Mouse (Mus musculus): ENCODE results near the gene Numb. TPM values are rescaled to one million over a fixed set of nuclear protein-coding genes. Genes with fewer than 3 reads are reported as not detected.

Numb gene
- polyA plus RNA-seq, 1 experiment from 2014 or later = 37.3 TPM

DNA sequence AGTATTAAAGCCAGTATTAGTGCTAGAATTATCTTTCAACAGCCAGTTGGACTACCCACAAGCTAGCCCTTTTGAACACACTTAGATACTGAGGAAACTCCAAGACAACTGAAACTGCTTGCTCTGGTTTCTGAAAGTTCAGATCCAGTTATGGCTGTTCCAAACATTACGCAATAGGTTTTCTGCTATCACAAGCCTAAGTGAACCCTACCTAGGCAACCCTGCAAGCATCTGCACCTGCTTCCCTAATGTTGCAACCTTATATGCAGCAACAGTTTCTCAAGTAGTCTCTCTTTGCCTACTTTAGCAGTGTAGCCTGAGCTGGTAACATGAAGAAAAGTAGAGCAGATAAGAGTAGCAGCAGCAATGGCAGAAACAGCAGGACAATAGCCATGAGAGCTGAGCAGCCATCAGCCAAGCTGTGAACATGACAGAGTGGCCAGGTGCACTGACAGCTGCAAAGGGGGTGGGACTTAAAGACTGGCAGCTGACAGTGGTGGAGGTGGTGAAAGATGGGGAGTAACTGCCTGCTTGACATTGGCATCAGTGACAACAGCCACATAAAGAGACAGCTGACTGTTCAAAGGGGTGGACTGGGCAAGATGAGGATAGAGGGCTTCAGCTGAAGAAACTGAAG, 73.0 kb downstream of the Numb start:
- ATAC-seq (ENCODE audit: insufficient number of reproducible peaks, low FRiP score, low TSS enrichment, low read depth) = no peak
- Histone ChIP-seq H3K4me1 (no peaks in the 10 kb centered on the region), H3K27me3 (no peaks in the 10 kb centered on the region), H3K4me3 (replicated peaks) (no peak overlapping the region), H3K36me3 (no peaks in the 10 kb centered on the region), H3K27ac (replicated peaks) (no peak overlapping the region), H3K9me3 (replicated peaks) (no peaks in the 10 kb centered on the region), H3K4me2 (replicated peaks) (no peak overlapping the region), H3K9ac (no peak overlapping the region)
- WGBS = 100% methylated on average over 1 of the region's 1 CpGs

GRCm38 (mm10) chr12:83847877-83848276, 73.9 kb downstream of the Numb start:
- no peak overlapping the region for H3K27ac ChIP-seq (replicated peaks)
- H3K36me3 ChIP-seq = no peaks in the 10 kb centered on the region
- ATAC-seq (ENCODE audit: insufficient number of reproducible peaks, low FRiP score, low TSS enrichment, low read depth) = no peak
- no peaks in the 10 kb centered on the region for H3K27me3 ChIP-seq
- H3K9me3 ChIP-seq (replicated peaks) = no peaks in the 10 kb centered on the region
- H3K4me1 ChIP-seq = no peaks in the 10 kb centered on the region
- H3K4me3 ChIP-seq (replicated peaks) = no peak overlapping the region
- H3K9ac ChIP-seq = no peak overlapping the region
- H3K4me2 ChIP-seq (replicated peaks) = no peak overlapping the region
- 90% methylated on average over 2 of the region's 2 CpGs for WGBS

DNA sequence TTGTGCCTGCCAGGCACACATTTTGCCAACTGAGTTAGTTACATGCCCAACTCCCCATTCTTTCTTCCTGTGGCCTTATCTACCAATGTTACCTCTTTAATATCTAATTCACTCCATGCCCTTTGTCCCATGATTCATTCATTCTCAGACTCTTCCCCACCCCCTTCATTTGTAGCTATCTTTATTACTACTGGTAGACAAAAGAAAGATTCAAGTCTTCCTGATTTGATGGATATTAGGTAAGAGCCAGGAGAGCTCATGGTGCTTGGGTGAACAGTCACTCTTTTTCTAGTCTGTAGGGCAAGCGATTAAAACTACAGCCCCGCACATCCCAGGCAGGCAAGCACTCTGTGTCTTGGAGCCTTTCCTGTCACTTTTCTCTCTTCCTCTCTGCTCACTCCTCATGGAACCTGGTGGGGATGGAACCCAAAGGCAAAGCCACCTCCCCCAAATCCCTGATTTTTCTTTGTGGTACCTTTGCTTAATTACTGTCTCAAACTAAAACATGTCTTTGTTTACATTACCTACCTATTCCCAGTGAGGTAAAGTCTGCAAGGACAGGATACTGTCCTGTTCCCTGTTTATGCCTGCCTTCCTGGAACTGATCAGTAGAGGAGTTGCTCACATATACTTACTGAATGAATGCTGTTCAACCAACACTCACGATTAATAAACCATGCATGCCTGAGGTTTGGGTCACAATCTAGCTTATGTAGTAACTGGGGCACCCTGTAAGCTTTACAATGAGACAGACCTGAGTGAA, 78.9 kb downstream of the Numb start:
- WGBS = 90% methylated on average over 3 of the region's 3 CpGs

GRCm38 (mm10) chr12:83841409-83842190, 80.1 kb downstream of the Numb start:
- Histone ChIP-seq H3K27me3 (no peaks in the 10 kb centered on the region), H3K4me1 (no peaks in the 10 kb centered on the region), H3K36me3 (peaks cover 18% of the 10 kb centered on the region; the same call in 1 of the 2 replicates), H3K9ac (no peak overlapping the region), H3K4me3 (replicated peaks) (no peak overlapping the region), H3K4me2 (replicated peaks) (no peak overlapping the region), H3K9me3 (replicated peaks) (no peaks in the 10 kb centered on the region), H3K27ac (replicated peaks) (no peak overlapping the region)
- no peak for ATAC-seq (ENCODE audit: insufficient number of reproducible peaks, low FRiP score, low TSS enrichment, low read depth)
- 89% methylated on average over 10 of the region's 10 CpGs for WGBS

More for the DNA sequence above, 78.9 kb downstream of the Numb start:
- H3K27ac ChIP-seq (replicated peaks) = no peak overlapping the region
- H3K36me3 ChIP-seq = peaks cover 13% of the 10 kb centered on the region; the same call in 1 of the 2 replicates
- H3K4me3 ChIP-seq (replicated peaks) = no peak overlapping the region
- no peaks in the 10 kb centered on the region for H3K27me3 ChIP-seq
- no peak for ATAC-seq (ENCODE audit: insufficient number of reproducible peaks, low FRiP score, low TSS enrichment, low read depth)
- no peaks in the 10 kb centered on the region for H3K9me3 ChIP-seq (replicated peaks)
- H3K4me2 ChIP-seq (replicated peaks) = no peak overlapping the region
- no peak overlapping the region for H3K9ac ChIP-seq
- no peaks in the 10 kb centered on the region for H3K4me1 ChIP-seq

GRCm38 (mm10) chr12:83833979-83834378, 87.8 kb downstream of the Numb start:
- no peaks in the 10 kb centered on the region for H3K27me3 ChIP-seq
- no peaks in the 10 kb centered on the region for H3K9me3 ChIP-seq (replicated peaks)
- no peak overlapping the region for H3K4me2 ChIP-seq (replicated peaks)
- no peaks in the 10 kb centered on the region for H3K4me1 ChIP-seq
- no peak overlapping the region for H3K9ac ChIP-seq
- no peak overlapping the region for H3K4me3 ChIP-seq (replicated peaks)
- no peak overlapping the region for H3K27ac ChIP-seq (replicated peaks)
- ATAC-seq (ENCODE audit: insufficient number of reproducible peaks, low FRiP score, low TSS enrichment, low read depth) = no peak
- 95% methylated on average over 3 of the region's 3 CpGs for WGBS
- peaks cover 14% of the 10 kb centered on the region for H3K36me3 ChIP-seq

DNA sequence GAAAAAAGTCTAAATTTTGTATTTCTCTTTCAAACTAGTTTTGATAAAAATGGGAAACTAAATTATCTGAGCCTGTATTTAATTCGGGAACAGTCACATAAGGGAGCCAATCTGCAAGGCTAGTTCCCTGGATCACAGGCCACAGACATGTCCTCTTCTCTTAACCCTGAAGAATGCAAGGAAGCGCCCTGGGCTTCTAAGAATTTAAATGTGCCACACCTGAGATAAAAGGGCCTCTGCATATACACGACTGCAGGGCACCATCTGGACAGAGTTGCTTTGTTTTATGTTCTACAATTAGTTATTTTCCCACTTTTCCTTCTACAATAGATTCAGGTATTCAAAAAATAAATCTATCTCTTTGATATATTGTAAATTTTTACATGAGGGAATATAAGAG, 91.3 kb downstream of the Numb start:
- peaks cover 12% of the 10 kb centered on the region; the same call in 1 of the 2 replicates for H3K36me3 ChIP-seq
- no peak for ATAC-seq (ENCODE audit: insufficient number of reproducible peaks, low FRiP score, low TSS enrichment, low read depth)
- no peaks in the 10 kb centered on the region for H3K4me1 ChIP-seq
- 80% methylated on average over 3 of the region's 3 CpGs for whole genome bisulfite sequencing
- H3K27me3 ChIP-seq = no peaks in the 10 kb centered on the region
- H3K27ac ChIP-seq (replicated peaks) = no peak overlapping the region
- no peak overlapping the region for H3K4me3 ChIP-seq (replicated peaks)
- H3K9me3 ChIP-seq (replicated peaks) = no peaks in the 10 kb centered on the region
- no peak overlapping the region for H3K9ac ChIP-seq
- H3K4me2 ChIP-seq (replicated peaks) = no peak overlapping the region

- Histone ChIP-seq H3K36me3 (peaks cover 3% of the 10 kb centered on the region; the same call in 1 of the 2 replicates), H3K4me3 (replicated peaks) (no peak overlapping the region), H3K9me3 (replicated peaks) (no peaks in the 10 kb centered on the region), H3K27ac (replicated peaks) (no peak overlapping the region), H3K9ac (no peak overlapping the region), H3K4me2 (replicated peaks) (no peak overlapping the region), H3K4me1 (no peaks in the 10 kb centered on the region), H3K27me3 (no peaks in the 10 kb centered on the region)
- no peak for ATAC-seq (ENCODE audit: insufficient number of reproducible peaks, low FRiP score, low TSS enrichment, low read depth)
- WGBS = 80% methylated on average over 1 of the region's 1 CpGs
Measured at GRCm38 (mm10) chr12:83816616-83817015, 105.1 kb downstream of the Numb start.

DNA sequence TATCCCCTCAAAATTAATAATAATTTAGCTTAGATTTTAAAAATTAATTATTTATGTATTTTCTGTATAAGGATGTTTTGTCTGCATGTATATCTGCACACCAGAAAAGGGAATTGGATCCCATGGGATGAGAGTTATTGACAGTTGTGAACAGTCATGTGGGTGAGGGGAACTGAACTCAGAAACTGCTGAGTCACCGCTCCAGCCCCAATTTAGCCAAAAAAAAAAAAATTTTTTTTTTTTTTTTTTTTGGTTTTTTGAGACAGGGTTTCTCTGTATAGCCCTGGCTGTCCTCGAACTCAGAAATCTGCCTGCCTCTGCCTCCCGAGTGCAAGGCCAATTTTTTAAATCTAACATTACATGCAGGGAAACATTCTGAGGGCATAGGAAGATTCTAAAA, 109.8 kb downstream of the Numb start:
- Histone ChIP-seq H3K27me3 (no peaks in the 10 kb centered on the region), H3K4me2 (replicated peaks) (no peak overlapping the region), H3K36me3 (peaks cover 13% of the 10 kb centered on the region), H3K4me1 (no peaks in the 10 kb centered on the region), H3K4me3 (replicated peaks) (no peak overlapping the region), H3K27ac (replicated peaks) (no peak overlapping the region), H3K9ac (no peak overlapping the region), H3K9me3 (replicated peaks) (no peaks in the 10 kb centered on the region)
- WGBS = 90% methylated on average over 3 of the region's 3 CpGs
- no peak for ATAC-seq (ENCODE audit: insufficient number of reproducible peaks, low FRiP score, low TSS enrichment, low read depth)

DNA sequence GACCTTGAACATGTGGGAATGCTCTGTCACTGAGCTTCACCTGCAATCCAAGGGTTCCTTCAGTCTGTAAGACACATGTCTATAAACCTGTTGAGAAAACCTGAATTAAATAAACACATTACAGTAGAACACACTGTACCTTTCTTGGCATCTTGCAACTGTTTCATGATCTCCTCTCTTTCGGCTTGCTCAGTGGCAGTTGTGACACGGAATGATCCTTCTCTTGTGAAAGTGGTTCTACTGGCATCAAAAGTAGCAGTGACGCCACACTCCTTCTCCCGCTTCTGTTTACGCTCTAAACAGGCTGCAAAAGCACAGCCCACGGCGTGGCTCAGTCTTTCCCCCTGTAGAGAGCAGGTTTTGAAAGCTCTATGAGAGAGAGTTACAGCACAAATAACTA, 118.1 kb downstream of the Numb start:
- 76% methylated on average over 7 of the region's 7 CpGs for WGBS
- H3K4me1 ChIP-seq = no peaks in the 10 kb centered on the region
- H3K9me3 ChIP-seq (replicated peaks) = no peaks in the 10 kb centered on the region
- no peak overlapping the region for H3K4me3 ChIP-seq (replicated peaks)
- H3K9ac ChIP-seq = no peak overlapping the region
- no peak for ATAC-seq (ENCODE audit: insufficient number of reproducible peaks, low FRiP score, low TSS enrichment, low read depth)
- H3K27ac ChIP-seq (replicated peaks) = no peak overlapping the region
- H3K36me3 ChIP-seq = peaks cover 84% of the 10 kb centered on the region
- no peaks in the 10 kb centered on the region for H3K27me3 ChIP-seq
- H3K4me2 ChIP-seq (replicated peaks) = no peak overlapping the region

DNA sequence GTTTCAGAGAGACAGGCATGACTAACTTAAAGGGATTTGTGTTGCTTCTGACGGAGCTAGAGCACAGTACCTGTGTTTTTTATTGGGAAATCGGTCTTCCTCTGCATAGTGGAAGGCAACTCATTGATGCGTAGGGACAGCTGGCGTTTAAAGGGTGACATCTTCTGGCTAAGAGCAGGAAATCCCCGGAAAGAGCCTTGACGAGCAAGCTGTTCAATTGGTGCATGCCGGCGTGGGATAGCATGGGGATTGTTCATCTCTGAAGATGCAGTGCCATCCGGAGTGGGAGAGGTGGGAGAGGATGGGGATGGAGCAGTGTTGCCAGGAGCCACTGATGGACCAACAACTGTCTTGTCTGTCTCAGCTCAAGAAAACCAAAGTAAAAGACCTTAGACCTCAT, 120.8 kb downstream of the Numb start:
- Histone ChIP-seq H3K27ac (replicated peaks) (no peak overlapping the region), H3K9ac (no peak overlapping the region), H3K27me3 (no peaks in the 10 kb centered on the region), H3K4me2 (replicated peaks) (no peak overlapping the region), H3K4me3 (replicated peaks) (no peak overlapping the region), H3K36me3 (peaks cover 71% of the 10 kb centered on the region), H3K4me1 (no peaks in the 10 kb centered on the region), H3K9me3 (replicated peaks) (no peaks in the 10 kb centered on the region)
- WGBS = 51% methylated on average over 9 of the region's 9 CpGs
- no peak for ATAC-seq (ENCODE audit: insufficient number of reproducible peaks, low FRiP score, low TSS enrichment, low read depth)

GRCm38 (mm10) chr12:83798313-83798712, 123.4 kb downstream of the Numb start:
- H3K36me3 ChIP-seq = peaks cover 57% of the 10 kb centered on the region
- no peak overlapping the region for H3K9ac ChIP-seq
- H3K27me3 ChIP-seq = no peaks in the 10 kb centered on the region
- no peaks in the 10 kb centered on the region for H3K9me3 ChIP-seq (replicated peaks)
- no peak overlapping the region for H3K4me3 ChIP-seq (replicated peaks)
- H3K4me1 ChIP-seq = no peaks in the 10 kb centered on the region
- no peak for ATAC-seq (ENCODE audit: insufficient number of reproducible peaks, low FRiP score, low TSS enrichment, low read depth)
- H3K4me2 ChIP-seq (replicated peaks) = no peak overlapping the region
- 88% methylated on average over 5 of the region's 5 CpGs for WGBS
- H3K27ac ChIP-seq (replicated peaks) = no peak overlapping the region

Data from embryonic facial prominence, embryonic 15.5 days (tissue).